Mouse (Mus musculus): ENCODE data around the gene Syne2. TPM values are rescaled to one million over a fixed set of nuclear protein-coding genes. Genes with fewer than 3 reads are reported as not detected.
A peak's percentile ranks its signal among the peaks of the same experiment; 100 is the strongest.
"Not testable (repeated sequence)": the region's sequence is repeated elsewhere in the genome, so short reads cannot be mapped to it uniquely, and the experiment has no call there.

The Syne2 gene
- 11.2 and 11.3 TPM in 2 replicates for polyA plus RNA-seq (2016; fragmentation: Nextera tagmentation; extraction: Ambion mirVana)

- peak within 1 kb of the TSS; percentile 69 for H3K4me3 ChIP-seq
- H3K4me1 ChIP-seq = peaks cover 24% of the 10 kb centered on the region; the same call in 1 of the 2 replicates
- no peaks in the 10 kb centered on the region for H3K9me3 ChIP-seq (replicated peaks)
- ATAC-seq = peak; percentile 81
- under 1% methylated on average over 54 of the region's 54 CpGs for WGBS (ENCODE audit: insufficient replicate concordance)
- H3K36me3 ChIP-seq = no peaks in the 10 kb centered on the region
- H3K27me3 ChIP-seq (replicated peaks) = peaks cover 87% of the 10 kb centered on the region
- peak within 1 kb of the TSS; percentile 96 for H3K4me2 ChIP-seq
- 0 out of 2 replicates have a peak within 1 kb of the TSS, but pooled peaks have one; percentile 20 for H3K27ac ChIP-seq
- H3K9ac ChIP-seq = peak within 1 kb of the TSS; percentile 68
These were observed at the start of gene Syne2 for GRCm38 (mm10) chr12:75817959-75818452. Gene Syne2, plus strand, starts transcription at chr12:75818134.

GRCm38 (mm10) chr12:75771410-75771809 lies 46.5 kb upstream of the Syne2 start:
- Histone ChIP-seq H3K4me1 (peaks cover 8% of the 10 kb centered on the region), H3K27me3 (replicated peaks) (peaks cover 6% of the 10 kb centered on the region; the same call in 1 of the 2 replicates), H3K36me3 (no peaks in the 10 kb centered on the region), H3K4me3 (no peak overlapping the region), H3K9ac (no peak overlapping the region), H3K9me3 (replicated peaks) (0 out of 2 replicates have a peak, but pooled peaks cover 8% of the 10 kb centered on the region), H3K4me2 (no peak overlapping the region), H3K27ac (no peak overlapping the region)
- 20% methylated on average over 3 of the region's 3 CpGs for WGBS (ENCODE audit: insufficient replicate concordance)
- no peak for ATAC-seq

- H3K4me1 ChIP-seq = peaks cover 8% of the 10 kb centered on the region
- ATAC-seq = no peak
- H3K27me3 ChIP-seq (replicated peaks) = peaks cover 6% of the 10 kb centered on the region; the same call in 1 of the 2 replicates
- 21% methylated on average over 3 of the region's 3 CpGs for WGBS (ENCODE audit: insufficient replicate concordance)
- H3K9me3 ChIP-seq (replicated peaks) = 0 out of 2 replicates have a peak, but pooled peaks cover 8% of the 10 kb centered on the region
- H3K4me2 ChIP-seq = no peak overlapping the region
- no peak overlapping the region for H3K9ac ChIP-seq
- no peak overlapping the region for H3K4me3 ChIP-seq
- no peaks in the 10 kb centered on the region for H3K36me3 ChIP-seq
- H3K27ac ChIP-seq = no peak overlapping the region
These were observed 45.4 kb upstream of the Syne2 start for GRCm38 (mm10) chr12:75772424-75773034.

DNA sequence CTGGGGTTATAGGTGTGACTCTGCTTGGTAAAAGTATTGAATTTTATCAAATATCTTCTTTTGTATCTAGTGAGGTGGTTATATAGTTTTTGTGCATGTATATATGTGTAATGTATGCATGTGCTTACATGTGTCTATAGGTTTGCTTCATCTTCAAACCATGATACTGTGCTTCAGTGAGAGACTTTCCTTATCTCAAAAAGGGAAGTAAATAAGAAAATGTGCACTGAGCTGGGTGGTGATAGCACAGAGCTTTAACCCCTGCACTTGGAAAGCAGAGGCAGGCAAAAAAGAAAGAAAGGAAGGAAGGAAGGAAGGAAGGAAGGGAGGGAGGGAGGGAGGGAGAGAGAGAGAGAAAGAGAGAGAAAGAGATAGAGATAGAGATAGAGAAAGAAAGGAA lies 36.5 kb upstream of the Syne2 start:
- ATAC-seq = no peak
- H3K4me1 ChIP-seq = no peaks in the 10 kb centered on the region

GRCm38 (mm10) chr12:75781995-75782394 lies 35.9 kb upstream of the Syne2 start:
- Histone ChIP-seq H3K36me3 (no peaks in the 10 kb centered on the region), H3K27me3 (replicated peaks) (no peaks in the 10 kb centered on the region), H3K9ac (no peak overlapping the region), H3K4me2 (no peak overlapping the region), H3K4me3 (no peak overlapping the region), H3K27ac (no peak overlapping the region), H3K9me3 (replicated peaks) (peaks cover 7% of the 10 kb centered on the region; the same call in 1 of the 2 replicates), H3K4me1 (no peaks in the 10 kb centered on the region)
- no peak for ATAC-seq
- 54% methylated on average over 7 of the region's 7 CpGs for WGBS (ENCODE audit: insufficient replicate concordance)

More for the DNA sequence above, 36.5 kb upstream of the Syne2 start:
- H3K27ac ChIP-seq = no peak overlapping the region
- no peak overlapping the region for H3K9ac ChIP-seq
- no peak overlapping the region for H3K4me2 ChIP-seq
- H3K4me3 ChIP-seq = no peak overlapping the region
- no peaks in the 10 kb centered on the region for H3K36me3 ChIP-seq
- peaks cover 7% of the 10 kb centered on the region; the same call in 1 of the 2 replicates for H3K9me3 ChIP-seq (replicated peaks)
- no peaks in the 10 kb centered on the region for H3K27me3 ChIP-seq (replicated peaks)

DNA sequence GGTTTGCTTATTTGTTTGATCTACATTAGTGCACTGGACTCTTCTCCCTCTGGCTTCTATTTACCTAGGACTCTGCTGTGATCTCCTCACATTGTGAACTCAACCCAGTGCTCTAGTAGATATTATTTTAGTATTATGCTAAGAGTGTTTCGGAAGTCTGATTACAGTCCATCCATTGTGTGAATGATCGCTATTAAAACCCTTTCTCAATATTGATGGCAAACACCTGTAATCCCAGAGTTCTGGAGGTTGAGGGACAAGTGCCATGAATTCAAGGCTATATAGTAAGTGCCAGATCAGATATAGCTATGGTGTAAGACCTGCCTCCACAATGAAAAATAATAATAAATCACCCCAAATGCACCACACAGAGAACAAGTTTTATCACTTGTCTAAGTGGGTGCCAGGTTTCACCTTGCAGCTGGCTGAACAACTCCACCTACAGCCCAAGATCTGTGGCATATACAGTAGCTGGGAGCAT lies 33.6 kb upstream of the Syne2 start:
- no peak overlapping the region for H3K4me3 ChIP-seq
- no peak overlapping the region for H3K9ac ChIP-seq
- no peaks in the 10 kb centered on the region for H3K27me3 ChIP-seq (replicated peaks)
- no peaks in the 10 kb centered on the region for H3K4me1 ChIP-seq
- 86% methylated on average over 2 of the region's 2 CpGs for WGBS (ENCODE audit: insufficient replicate concordance)
- H3K27ac ChIP-seq = no peak overlapping the region
- ATAC-seq = no peak
- 0 out of 2 replicates have a peak, but pooled peaks cover 3% of the 10 kb centered on the region for H3K9me3 ChIP-seq (replicated peaks)
- no peak overlapping the region for H3K4me2 ChIP-seq
- no peaks in the 10 kb centered on the region for H3K36me3 ChIP-seq

DNA sequence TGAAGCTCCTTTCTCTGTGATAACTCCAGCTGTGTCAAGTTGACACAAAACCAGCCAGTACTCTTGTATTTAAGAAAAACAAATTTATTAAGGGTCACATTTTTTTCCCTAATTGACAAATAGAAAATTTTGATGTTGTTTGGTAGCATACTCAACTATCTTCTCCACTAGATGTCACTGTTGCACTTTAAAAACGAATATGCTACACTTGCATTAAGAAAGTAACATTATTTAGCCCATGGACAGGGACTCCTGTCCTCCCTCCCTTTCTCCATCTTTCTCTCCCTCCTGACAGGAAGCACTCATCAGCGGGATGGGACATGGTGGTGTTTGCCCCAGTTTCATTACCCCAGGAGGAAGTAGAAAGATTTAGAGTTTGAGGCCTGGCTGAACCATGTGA lies 31.3 kb upstream of the Syne2 start:
- H3K4me2 ChIP-seq; ATAC-seq; H3K4me1 ChIP-seq; H3K27me3 ChIP-seq (replicated peaks); H3K9ac ChIP-seq; H3K36me3 ChIP-seq; H3K4me3 ChIP-seq; H3K9me3 ChIP-seq (replicated peaks); H3K27ac ChIP-seq: not testable (repeated sequence)
- 3% methylated on average over 2 of the region's 2 CpGs for WGBS (ENCODE audit: insufficient replicate concordance)

- ATAC-seq = no peak
- Histone ChIP-seq H3K9me3 (replicated peaks) (no peaks in the 10 kb centered on the region), H3K27ac (no peak overlapping the region), H3K4me2 (no peak overlapping the region), H3K9ac (no peak overlapping the region), H3K4me3 (no peak overlapping the region), H3K27me3 (replicated peaks) (no peaks in the 10 kb centered on the region), H3K4me1 (no peaks in the 10 kb centered on the region), H3K36me3 (no peaks in the 10 kb centered on the region)
- 54% methylated on average over 4 of the region's 4 CpGs for WGBS (ENCODE audit: insufficient replicate concordance)
These were observed 28.5 kb upstream of the Syne2 start for GRCm38 (mm10) chr12:75789451-75789850.

- no peak for ATAC-seq
- Histone ChIP-seq H3K27me3 (replicated peaks) (no peaks in the 10 kb centered on the region), H3K9ac (no peak overlapping the region), H3K27ac (no peak overlapping the region), H3K4me3 (no peak overlapping the region), H3K36me3 (no peaks in the 10 kb centered on the region), H3K4me2 (no peak overlapping the region), H3K9me3 (replicated peaks) (no peaks in the 10 kb centered on the region), H3K4me1 (no peaks in the 10 kb centered on the region)
- 17% methylated on average over 4 of the region's 4 CpGs for WGBS (ENCODE audit: insufficient replicate concordance)
These were observed 23.4 kb upstream of the Syne2 start for GRCm38 (mm10) chr12:75794527-75794926.

GRCm38 (mm10) chr12:75796510-75796909 lies 21.4 kb upstream of the Syne2 start:
- Histone ChIP-seq H3K4me3 (no peak overlapping the region), H3K36me3 (no peaks in the 10 kb centered on the region), H3K27me3 (replicated peaks) (no peaks in the 10 kb centered on the region), H3K4me1 (no peaks in the 10 kb centered on the region), H3K27ac (no peak overlapping the region), H3K9ac (no peak overlapping the region), H3K9me3 (replicated peaks) (no peaks in the 10 kb centered on the region), H3K4me2 (no peak overlapping the region)
- no peak for ATAC-seq
- 57% methylated on average over 2 of the region's 2 CpGs for WGBS (ENCODE audit: insufficient replicate concordance)

DNA sequence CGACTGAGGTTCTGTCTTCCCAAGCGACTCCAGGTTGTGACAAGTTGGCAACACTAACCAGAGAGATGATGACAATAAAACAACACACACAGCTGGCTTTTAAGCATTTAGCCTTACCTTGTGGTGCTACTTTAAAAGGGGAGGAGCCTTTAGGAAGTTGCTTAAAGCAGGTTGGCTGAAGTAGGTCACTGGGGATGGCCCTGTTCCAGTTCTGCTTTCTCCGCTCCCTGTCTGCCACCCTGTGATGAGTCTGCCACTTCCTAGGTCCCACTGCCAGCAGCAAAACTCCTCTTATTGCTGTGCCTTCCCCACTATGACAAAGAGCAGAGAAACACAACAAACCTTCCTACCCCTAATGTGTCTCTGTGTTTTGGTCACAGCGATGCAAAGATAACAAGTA lies 11.7 kb upstream of the Syne2 start:
- no peak overlapping the region for H3K27ac ChIP-seq
- H3K4me3 ChIP-seq = no peak overlapping the region
- no peak overlapping the region for H3K9ac ChIP-seq
- no peaks in the 10 kb centered on the region for H3K9me3 ChIP-seq (replicated peaks)
- no peaks in the 10 kb centered on the region for H3K27me3 ChIP-seq (replicated peaks)
- no peak for ATAC-seq
- H3K4me1 ChIP-seq = no peaks in the 10 kb centered on the region
- WGBS (ENCODE audit: insufficient replicate concordance) = 67% methylated on average over 4 of the region's 4 CpGs
- no peak overlapping the region for H3K4me2 ChIP-seq
- no peaks in the 10 kb centered on the region for H3K36me3 ChIP-seq

GRCm38 (mm10) chr12:75813766-75814165 lies 4.2 kb upstream of the Syne2 start:
- peaks cover 50% of the 10 kb centered on the region for H3K27me3 ChIP-seq (replicated peaks)
- no peak overlapping the region for H3K27ac ChIP-seq
- H3K9ac ChIP-seq = no peak overlapping the region
- H3K9me3 ChIP-seq (replicated peaks) = no peaks in the 10 kb centered on the region
- 84% methylated on average over 2 of the region's 2 CpGs for WGBS (ENCODE audit: insufficient replicate concordance)
- no peak overlapping the region for H3K4me2 ChIP-seq
- H3K36me3 ChIP-seq = no peaks in the 10 kb centered on the region
- H3K4me1 ChIP-seq = peaks cover 14% of the 10 kb centered on the region; the same call in 1 of the 2 replicates
- ATAC-seq = no peak
- H3K4me3 ChIP-seq = no peak overlapping the region

All from liver, embryonic 12.5 days (tissue).